Mouse (Mus musculus) limb, embryonic 15.5 days (tissue): Measurements from ENCODE around the gene Mctp2. TPM values are rescaled to one million over a fixed set of nuclear protein-coding genes. Genes with fewer than 3 reads are reported as not detected.

Source experiments
- ATAC-seq: fragments of 200-750 bp; cut with Nextera tagmentation; 2 replicates; pipeline ENCODE4 v1.8.0; 2017; ENCODE audit warnings: low read depth, moderate TSS enrichment; ENCODE audit not compliant: insufficient number of reproducible peaks, low FRiP score, low TSS enrichment
- H3K27ac ChIP-seq: fragments of 300-500 bp; sonication (generic); 2 replicates; pipeline ENCODE4 v1.5.1; 2015; ENCODE audit warnings: moderate library complexity, mild to moderate bottlenecking, inconsistent platforms
- H3K27me3 ChIP-seq: fragments of 300-500 bp; sonication (generic); 2 replicates; pipeline ENCODE4 v1.6.1; 2015; ENCODE audit warnings: inconsistent platforms
- H3K36me3 ChIP-seq: fragments of 300-500 bp; sonication (generic); 2 replicates; pipeline ENCODE4 v1.6.1; 2015; ENCODE audit warnings: inconsistent platforms
- H3K4me1 ChIP-seq: fragments of 300-500 bp; sonication (generic); 2 replicates; pipeline ENCODE4 v1.6.1; 2015; ENCODE audit warnings: inconsistent platforms
- H3K4me2 ChIP-seq: fragments of 300-500 bp; sonication (generic); 2 replicates; pipeline ENCODE4 v1.6.1; 2015; ENCODE audit warnings: mild to moderate bottlenecking, inconsistent platforms
- H3K4me3 ChIP-seq: fragments of 300-500 bp; sonication (generic); 2 replicates; pipeline ENCODE4 v1.5.1; 2015; ENCODE audit warnings: mild to moderate bottlenecking, inconsistent platforms
- H3K9ac ChIP-seq: fragments of 300-500 bp; sonication (generic); 2 replicates; pipeline ENCODE4 v1.6.1; 2015; ENCODE audit warnings: inconsistent platforms
- H3K9me3 ChIP-seq: fragments of 300-500 bp; sonication (generic); 2 replicates; pipeline ENCODE4 v1.6.1; 2016; ENCODE audit warnings: inconsistent platforms
- WGBS: fragments of 180-500 bp; shearing (Covaris S2); methylation state at CpG from one replicate; pipeline ENCODE4 v1.1.7; 2015; 5-methylcytosine and 5-hydroxymethylcytosine counted together
- polyA plus RNA-seq: library from polyadenylated mRNA; unstranded; fragments of >200 nt; fragmentation: Nextera tagmentation; extraction: Ambion mirVana; gene quantifications from 2 replicates; pipeline ENCODE4 v1.2.1, GENCODE M21; 2015

Mctp2 gene
- polyA plus RNA-seq, 1 experiment from 2014 or later, result 1.3 TPM

GRCm38 (mm10) chr7:72108639-72109399 lies 197.6 kb downstream of the Mctp2 start:
- ATAC-seq, result no peak
- Histone ChIP-seq H3K9me3 (no peaks in the 10 kb centered on the region), H3K4me1 (no peaks in the 10 kb centered on the region), H3K9ac (no peak overlapping the region), H3K27me3 (no peaks in the 10 kb centered on the region), H3K4me3 (no peak overlapping the region), H3K4me2 (no peak overlapping the region), H3K36me3 (no peaks in the 10 kb centered on the region), H3K27ac (no peak overlapping the region)
- WGBS, result 75% methylated on average over 3 of the region's 3 CpGs

GRCm38 (mm10) chr7:72104170-72104569 lies 202.2 kb downstream of the Mctp2 start:
- 61% methylated on average over 6 of the region's 6 CpGs for WGBS
- H3K27me3 ChIP-seq, result no peaks in the 10 kb centered on the region
- H3K4me1 ChIP-seq, result no peaks in the 10 kb centered on the region
- H3K36me3 ChIP-seq, result no peaks in the 10 kb centered on the region
- no peak overlapping the region for H3K9ac ChIP-seq
- no peak overlapping the region for H3K4me3 ChIP-seq
- no peak overlapping the region for H3K4me2 ChIP-seq
- ATAC-seq, result no peak
- no peaks in the 10 kb centered on the region for H3K9me3 ChIP-seq
- H3K27ac ChIP-seq, result no peak overlapping the region

- Histone ChIP-seq H3K27ac (no peak overlapping the region), H3K4me2 (no peak overlapping the region), H3K9me3 (no peaks in the 10 kb centered on the region), H3K4me3 (no peak overlapping the region), H3K9ac (no peak overlapping the region), H3K27me3 (no peaks in the 10 kb centered on the region), H3K4me1 (no peaks in the 10 kb centered on the region), H3K36me3 (no peaks in the 10 kb centered on the region)
- ATAC-seq, result no peak
- 78% methylated on average over 3 of the region's 3 CpGs for WGBS
These were observed 202.8 kb downstream of the Mctp2 start for GRCm38 (mm10) chr7:72103654-72104053.

- Histone ChIP-seq H3K27ac (no peak overlapping the region), H3K27me3 (no peaks in the 10 kb centered on the region), H3K9ac (no peak overlapping the region), H3K4me3 (no peak overlapping the region), H3K36me3 (no peaks in the 10 kb centered on the region), H3K9me3 (no peaks in the 10 kb centered on the region), H3K4me2 (no peak overlapping the region), H3K4me1 (no peaks in the 10 kb centered on the region)
- ATAC-seq, result no peak
- WGBS, result 47% methylated on average over 5 of the region's 5 CpGs
These were observed 205.7 kb downstream of the Mctp2 start for GRCm38 (mm10) chr7:72100683-72101082.

- Histone ChIP-seq H3K27ac (no peak overlapping the region), H3K4me3 (no peak overlapping the region), H3K36me3 (no peaks in the 10 kb centered on the region), H3K9ac (no peak overlapping the region), H3K4me1 (no peaks in the 10 kb centered on the region), H3K9me3 (no peaks in the 10 kb centered on the region), H3K27me3 (no peaks in the 10 kb centered on the region), H3K4me2 (no peak overlapping the region)
- WGBS, result 79% methylated on average over 6 of the region's 6 CpGs
- ATAC-seq, result no peak
These were observed 207.8 kb downstream of the Mctp2 start for GRCm38 (mm10) chr7:72098603-72099002.

GRCm38 (mm10) chr7:72096973-72097372 lies 209.4 kb downstream of the Mctp2 start:
- H3K36me3 ChIP-seq, result no peaks in the 10 kb centered on the region
- ATAC-seq, result no peak
- H3K4me1 ChIP-seq, result no peaks in the 10 kb centered on the region
- no peak overlapping the region for H3K4me2 ChIP-seq
- 78% methylated on average over 1 of the region's 1 CpGs for WGBS
- H3K27me3 ChIP-seq, result no peaks in the 10 kb centered on the region
- H3K9ac ChIP-seq, result no peak overlapping the region
- no peak overlapping the region for H3K4me3 ChIP-seq
- H3K27ac ChIP-seq, result no peak overlapping the region
- H3K9me3 ChIP-seq, result no peaks in the 10 kb centered on the region

GRCm38 (mm10) chr7:72096433-72096832 lies 210.0 kb downstream of the Mctp2 start:
- no peak overlapping the region for H3K27ac ChIP-seq
- ATAC-seq, result no peak
- WGBS, result 45% methylated on average over 3 of the region's 3 CpGs

GRCm38 (mm10) chr7:72089463-72090175 lies 216.8 kb downstream of the Mctp2 start:
- H3K4me3 ChIP-seq, result no peak overlapping the region
- no peaks in the 10 kb centered on the region for H3K9me3 ChIP-seq
- peaks cover 4% of the 10 kb centered on the region; the same call in 1 of the 2 replicates for H3K27me3 ChIP-seq
- no peak for ATAC-seq
- H3K9ac ChIP-seq, result no peak overlapping the region
- WGBS, result 20% methylated on average over 3 of the region's 3 CpGs
- H3K4me2 ChIP-seq, result no peak overlapping the region
- no peak overlapping the region for H3K27ac ChIP-seq
- no peaks in the 10 kb centered on the region for H3K36me3 ChIP-seq
- H3K4me1 ChIP-seq, result no peaks in the 10 kb centered on the region

More at GRCm38 (mm10) chr7:72096433-72096832, 210.0 kb downstream of the Mctp2 start:
- Histone ChIP-seq H3K9me3 (no peaks in the 10 kb centered on the region), H3K4me1 (no peaks in the 10 kb centered on the region), H3K4me3 (no peak overlapping the region), H3K4me2 (no peak overlapping the region), H3K9ac (no peak overlapping the region), H3K27me3 (no peaks in the 10 kb centered on the region; the same call in 1 of the 2 replicates), H3K36me3 (no peaks in the 10 kb centered on the region)

GRCm38 (mm10) chr7:72080705-72081104 lies 225.7 kb downstream of the Mctp2 start:
- Histone ChIP-seq H3K9me3 (no peaks in the 10 kb centered on the region), H3K4me2 (no peak overlapping the region), H3K36me3 (no peaks in the 10 kb centered on the region), H3K27me3 (peaks cover 4% of the 10 kb centered on the region; the same call in 1 of the 2 replicates), H3K4me1 (no peaks in the 10 kb centered on the region), H3K9ac (no peak overlapping the region), H3K27ac (no peak overlapping the region), H3K4me3 (no peak overlapping the region)
- no peak for ATAC-seq
- WGBS, result 57% methylated on average over 1 of the region's 1 CpGs

- Histone ChIP-seq H3K9ac (no peak overlapping the region), H3K4me3 (no peak overlapping the region), H3K27ac (no peak overlapping the region), H3K9me3 (no peaks in the 10 kb centered on the region), H3K36me3 (no peaks in the 10 kb centered on the region), H3K4me2 (no peak overlapping the region), H3K4me1 (no peaks in the 10 kb centered on the region), H3K27me3 (peaks cover 4% of the 10 kb centered on the region; the same call in 1 of the 2 replicates)
- 77% methylated on average over 5 of the region's 5 CpGs for WGBS
- no peak for ATAC-seq
These were observed 227.5 kb downstream of the Mctp2 start for GRCm38 (mm10) chr7:72078896-72079295.

GRCm38 (mm10) chr7:72071418-72072184 lies 234.8 kb downstream of the Mctp2 start:
- WGBS, result 79% methylated on average over 13 of the region's 13 CpGs
- no peaks in the 10 kb centered on the region for H3K9me3 ChIP-seq
- no peak overlapping the region for H3K9ac ChIP-seq
- H3K4me1 ChIP-seq, result no peaks in the 10 kb centered on the region
- H3K4me3 ChIP-seq, result no peak overlapping the region
- no peak for ATAC-seq
- H3K27me3 ChIP-seq, result no peaks in the 10 kb centered on the region
- H3K4me2 ChIP-seq, result no peak overlapping the region
- no peak overlapping the region for H3K27ac ChIP-seq
- no peaks in the 10 kb centered on the region for H3K36me3 ChIP-seq

GRCm38 (mm10) chr7:72068454-72068853 lies 238.0 kb downstream of the Mctp2 start:
- H3K4me3 ChIP-seq, result no peak overlapping the region
- no peaks in the 10 kb centered on the region for H3K27me3 ChIP-seq
- H3K4me1 ChIP-seq, result no peaks in the 10 kb centered on the region
- H3K9ac ChIP-seq, result no peak overlapping the region
- no peak for ATAC-seq
- H3K36me3 ChIP-seq, result no peaks in the 10 kb centered on the region
- no peak overlapping the region for H3K4me2 ChIP-seq
- H3K27ac ChIP-seq, result no peak overlapping the region
- 74% methylated on average over 2 of the region's 2 CpGs for WGBS
- H3K9me3 ChIP-seq, result no peaks in the 10 kb centered on the region
